Mouse (Mus musculus) kidney, adult 2 months (tissue): ENCODE results near the gene Olfr1276.

Experiments used
- CTCF ChIP-seq: fragments of 200-500 bp; conservative IDR thresholded peaks from 2 replicates; pipeline ENCODE4 v1.5.1; 2011; ENCODE audit warnings: low read depth, mild to moderate bottlenecking, control low read depth, low read length, moderate library complexity, mixed read lengths; ENCODE audit not compliant: insufficient read depth, insufficient read length
- POLR2A ChIP-seq: fragments of 200-500 bp; IDR thresholded peaks from one replicate; pipeline ENCODE4 v1.6.1; 2011; ENCODE audit warnings: low read depth, low read length, control low read depth

GRCm38 (mm10) chr2:111300374-111300773 lies 46.1 kb downstream of the Olfr1276 start, which contains the start of gene Olfr1279:
- TF ChIP-seq CTCF (no peak), POLR2A (no peak)
